Mouse (Mus musculus) gastrocnemius, adult 2 months (tissue): ENCODE data around the gene Clybl. TPM values are rescaled to one million over a fixed set of nuclear protein-coding genes. Genes with fewer than 3 reads are reported as not detected.

Experiments
- DNase-seq: peaks from one replicate; pipeline ENCODE4 v3.0.0; 2022
- H3K27ac ChIP-seq: fragments of 200-600 bp; 2 replicates; pipeline ENCODE4 v1.8.1; 2022; ENCODE audit warnings: mild to moderate bottlenecking
- H3K4me3 ChIP-seq: fragments of 200-600 bp; 2 replicates; pipeline ENCODE4 v1.8.1; 2022; ENCODE audit warnings: mild to moderate bottlenecking, moderate library complexity
- CTCF ChIP-seq: fragments of 200-600 bp; IDR thresholded peaks from 2 replicates; pipeline ENCODE4 v1.8.1; 2022; ENCODE audit warnings: antibody characterized with exemption, mild to moderate bottlenecking, moderate library complexity
- intact Hi-C: fragments of 180-260 bp; cut with DNase I; formaldehyde crosslinking; loops from one replicate; pipeline ENCODE4 v1.15.1; 2025
- total RNA-seq, 2 experiments: library from RNA; stranded (reverse); gene quantifications; 2 replicates each; pipeline ENCODE4 v1.2.3; 2021

The Clybl gene
- total RNA-seq, 2 experiments from 2014 or later = 52.3 to 68.4 TPM

DNA sequence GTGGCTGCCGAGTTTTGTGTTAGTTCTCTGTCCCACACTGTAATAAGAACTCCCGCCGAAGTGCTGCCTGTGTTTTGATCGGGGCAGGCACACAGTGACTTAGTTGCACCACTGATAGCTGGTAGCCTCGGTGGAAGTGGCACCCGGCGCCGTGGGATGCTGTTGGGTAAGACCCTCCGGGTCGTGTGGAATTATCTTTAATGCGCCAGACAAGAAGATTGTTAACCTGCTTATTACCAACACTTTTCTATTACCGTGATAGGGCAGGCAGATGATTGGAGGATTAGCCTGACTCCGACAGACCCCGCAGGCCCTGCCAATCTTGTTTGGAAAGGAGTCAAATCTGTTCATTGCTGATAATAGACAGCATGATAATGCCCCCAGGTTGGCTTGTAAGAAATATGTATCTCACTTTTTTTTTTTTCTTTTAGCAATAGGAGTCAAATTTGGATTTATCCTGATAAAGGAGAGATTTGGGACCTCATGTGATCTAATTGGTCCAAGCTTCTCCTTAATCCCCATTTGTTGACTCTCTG lies 5.2 kb upstream of the Clybl start:
- Histone ChIP-seq H3K4me3 (no peak overlapping the region), H3K27ac (no peak overlapping the region)
- intact Hi-C loops = no loop called here
- no peak for TF ChIP-seq CTCF
- no peak for DNase-seq

DNA sequence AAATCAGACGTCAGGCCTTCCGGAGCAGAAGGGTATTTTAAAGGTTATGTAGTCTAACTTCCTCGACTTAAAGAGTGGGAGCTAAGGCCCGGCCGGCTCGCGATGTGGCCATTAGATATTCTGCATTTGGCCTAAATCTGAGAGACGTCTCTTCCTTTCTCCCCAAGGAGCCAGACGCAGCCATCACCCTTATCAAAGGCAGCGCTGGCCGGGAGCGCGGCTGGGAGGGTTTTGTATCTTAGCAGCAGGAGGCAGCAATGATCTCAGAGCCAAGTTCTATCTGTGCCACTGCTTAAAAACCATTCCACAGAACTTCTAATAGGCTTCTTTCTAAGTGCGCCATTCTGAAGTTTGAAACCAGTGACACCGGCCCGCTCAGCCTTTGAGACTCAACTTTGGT lies 2.2 kb upstream of the Clybl start:
- Histone ChIP-seq H3K4me3 (no peak overlapping the region), H3K27ac (no peak overlapping the region)
- intact Hi-C loops = no loop called here
- no peak for DNase-seq
- TF ChIP-seq CTCF = no peak

DNA sequence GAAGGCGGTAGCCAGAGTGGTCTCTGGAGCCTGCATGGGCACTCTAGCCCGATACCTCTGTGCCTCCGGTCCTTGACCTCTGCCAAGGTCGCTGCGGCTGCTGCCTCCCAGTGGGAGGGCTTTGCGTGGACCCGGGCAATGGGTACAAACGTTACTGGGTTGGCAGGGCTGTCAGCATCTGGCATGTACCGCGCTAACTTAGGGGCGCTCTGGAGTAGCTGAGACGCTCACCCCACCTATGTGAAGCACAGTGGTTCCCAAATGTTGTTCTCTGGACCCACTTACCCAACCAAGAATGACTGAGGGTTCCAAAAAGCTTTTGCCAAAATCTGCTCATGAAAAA lies 282 bp downstream of the Clybl start:
- TF ChIP-seq CTCF = peak; percentile 35
- no peak for DNase-seq
- peak overlapping the region; percentile 95 for H3K4me3 ChIP-seq
- intact Hi-C loops = no loop called here
- peak overlapping the region; percentile 90 for H3K27ac ChIP-seq

DNA sequence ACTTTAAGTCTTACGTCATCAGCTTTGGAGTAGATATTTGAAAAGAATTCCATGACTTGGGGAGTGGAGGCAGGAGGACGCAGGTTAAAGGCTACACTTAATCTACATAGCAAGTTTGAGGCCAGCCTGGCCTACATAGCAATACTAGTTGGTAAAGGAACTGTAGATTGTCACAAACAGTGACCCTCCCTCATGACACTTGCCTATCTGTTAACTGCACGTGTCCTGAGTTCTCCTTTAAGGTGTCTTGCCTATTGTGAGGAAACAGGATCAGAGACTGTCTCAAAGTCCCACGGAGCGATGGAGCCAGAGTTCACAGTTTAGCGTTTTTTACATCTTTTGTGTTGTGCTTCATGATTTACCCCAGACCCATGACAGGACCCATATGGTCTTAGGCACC lies 716 bp downstream of the Clybl start:
- intact Hi-C loops = no loop called here
- TF ChIP-seq CTCF = no peak
- no peak overlapping the region; the same call in 1 of the 2 replicates for H3K27ac ChIP-seq
- DNase-seq = no peak
- H3K4me3 ChIP-seq = peak overlapping the region; percentile 95

DNA sequence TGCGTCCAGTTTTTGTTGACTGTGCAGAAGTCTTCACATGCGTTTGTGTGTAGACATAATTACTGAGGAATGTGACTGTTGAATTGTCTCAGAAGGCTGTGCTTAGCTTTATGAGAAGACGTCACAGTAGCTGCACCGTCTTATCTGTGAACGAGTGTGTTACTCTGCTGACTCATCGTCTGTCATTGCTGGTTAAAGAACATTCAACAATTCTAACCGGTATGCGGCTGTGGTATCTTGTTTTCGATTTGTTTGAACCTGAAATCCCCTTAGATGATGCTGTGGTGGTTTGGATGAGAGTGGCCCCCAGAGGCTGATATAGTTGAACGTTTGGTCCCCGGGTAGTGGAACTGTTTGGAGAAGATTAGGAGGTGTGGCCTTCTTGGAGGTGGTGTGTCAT lies 2.5 kb downstream of the Clybl start:
- intact Hi-C loops = no loop called here
- no peak for TF ChIP-seq CTCF
- H3K4me3 ChIP-seq = no peak overlapping the region
- H3K27ac ChIP-seq = no peak overlapping the region
- no peak for DNase-seq

DNA sequence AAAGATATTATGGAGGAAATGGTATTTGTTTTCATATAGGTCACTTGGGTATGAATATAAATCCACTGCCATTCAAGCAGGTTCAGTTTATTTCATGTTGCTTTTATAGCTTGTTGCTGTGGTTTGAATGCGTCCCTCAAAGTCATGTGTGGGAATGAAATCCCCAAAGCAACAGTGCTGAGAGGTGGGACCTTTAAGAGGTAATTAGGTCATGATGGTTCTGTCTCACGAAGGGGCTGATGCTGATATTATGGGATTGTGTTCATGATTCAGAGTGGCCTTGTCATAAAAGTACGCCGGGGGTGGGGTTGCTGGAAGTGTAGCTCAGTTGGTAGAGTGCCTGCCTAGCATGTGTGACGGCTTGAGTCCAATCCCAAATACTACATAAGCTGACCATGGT lies 6.7 kb downstream of the Clybl start:
- Histone ChIP-seq H3K4me3 (no peak overlapping the region), H3K27ac (no peak overlapping the region)
- no peak for DNase-seq
- intact Hi-C loops = no loop called here
- TF ChIP-seq CTCF = no peak

- intact Hi-C loops = loop anchor here (5.0 kb wide), 1 partner anchor 687 kb away; no protein-coding TSS in a partner anchor
- Histone ChIP-seq H3K27ac (no peak overlapping the region), H3K4me3 (no peak overlapping the region)
- DNase-seq = no peak
- TF ChIP-seq CTCF = no peak
Observed at GRCm38 (mm10) chr14:122189901-122190300, 8.4 kb downstream of the Clybl start.

GRCm38 (mm10) chr14:122190527-122190926 lies 9.0 kb downstream of the Clybl start:
- Histone ChIP-seq H3K27ac (no peak overlapping the region), H3K4me3 (no peak overlapping the region)
- DNase-seq = no peak
- TF ChIP-seq CTCF = no peak
- intact Hi-C loops = loop anchor here (5.0 kb wide), 1 partner anchor 687 kb away; no protein-coding TSS in a partner anchor

DNA sequence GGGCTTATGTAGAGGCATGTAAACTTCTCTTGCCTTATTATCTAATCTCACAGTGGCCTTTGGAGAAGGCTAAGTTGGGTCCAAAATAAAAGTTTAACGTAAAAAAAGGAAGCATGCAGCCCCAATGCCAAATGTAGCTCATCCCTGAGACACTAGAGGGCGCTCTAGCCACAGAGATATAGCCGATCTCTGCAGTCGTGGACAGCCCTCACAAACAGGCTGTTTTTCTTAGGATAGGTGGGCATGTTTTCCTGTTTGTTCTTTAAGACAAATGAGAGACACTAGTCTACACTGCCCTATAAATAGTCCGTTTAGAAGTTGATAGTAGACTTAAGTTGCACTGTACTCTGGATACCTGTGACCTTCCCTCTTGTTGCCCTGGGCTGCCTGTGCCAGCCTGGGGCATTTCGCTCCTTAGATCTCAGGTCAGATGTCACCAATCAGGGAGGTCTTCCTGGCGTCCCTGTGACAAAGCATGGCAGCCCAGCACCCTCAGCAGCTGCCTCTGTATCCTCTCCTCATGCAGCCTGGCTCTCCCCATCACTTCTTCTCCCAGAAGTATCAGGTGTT lies 9.5 kb downstream of the Clybl start:
- H3K27ac ChIP-seq = no peak overlapping the region
- no peak overlapping the region for H3K4me3 ChIP-seq
- TF ChIP-seq CTCF = peak; percentile 83
- DNase-seq = peak; percentile 46
- intact Hi-C loops = loop anchor here (5.0 kb wide), 1 partner anchor 686 kb away; no protein-coding TSS in a partner anchor

- Histone ChIP-seq H3K27ac (no peak overlapping the region), H3K4me3 (no peak overlapping the region)
- no peak for DNase-seq
- no peak for TF ChIP-seq CTCF
- intact Hi-C loops = loop anchor here (5.0 kb wide), 1 partner anchor 683 kb away; no protein-coding TSS in a partner anchor
Observed at GRCm38 (mm10) chr14:122194630-122195029, 13.1 kb downstream of the Clybl start.

- intact Hi-C loops = no loop called here
- H3K27ac ChIP-seq = no peak overlapping the region
- DNase-seq = no peak
- TF ChIP-seq CTCF = no peak
- H3K4me3 ChIP-seq = no peak overlapping the region
Observed at GRCm38 (mm10) chr14:122196851-122197250, 15.3 kb downstream of the Clybl start.

- H3K27ac ChIP-seq = no peak overlapping the region
- H3K4me3 ChIP-seq = no peak overlapping the region
- no peak for DNase-seq
- intact Hi-C loops = no loop called here
- no peak for TF ChIP-seq CTCF
Observed at GRCm38 (mm10) chr14:122200247-122200885, 18.9 kb downstream of the Clybl start.

GRCm38 (mm10) chr14:122209177-122209576 lies 27.7 kb downstream of the Clybl start:
- no peak overlapping the region for H3K4me3 ChIP-seq
- TF ChIP-seq CTCF = no peak
- no peak for DNase-seq
- intact Hi-C loops = no loop called here
- H3K27ac ChIP-seq = no peak overlapping the region

DNA sequence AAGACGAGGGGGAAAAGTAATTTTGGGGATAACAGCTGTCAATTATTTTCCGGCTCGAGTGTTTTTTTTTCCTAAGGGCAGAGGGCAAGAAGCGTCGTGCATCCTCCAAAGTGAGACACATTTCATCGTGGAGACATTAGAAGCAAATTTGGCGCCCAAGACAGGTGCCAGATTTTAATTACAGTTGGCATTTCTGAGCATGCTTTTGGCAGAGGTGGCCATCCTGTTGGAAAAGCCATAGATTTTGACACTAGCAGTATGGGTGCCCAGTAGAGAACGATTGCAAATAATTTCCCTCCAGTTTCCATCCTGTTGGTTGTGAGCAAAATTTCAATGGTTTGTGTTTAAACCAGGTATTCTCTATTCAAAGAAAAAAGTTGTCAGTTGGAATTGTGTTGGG lies 32.1 kb downstream of the Clybl start:
- no peak for DNase-seq
- Histone ChIP-seq H3K27ac (no peak overlapping the region), H3K4me3 (no peak overlapping the region)
- intact Hi-C loops = no loop called here
- TF ChIP-seq CTCF = no peak
